Mouse (Mus musculus) limb, embryonic 12.5 days (tissue): ENCODE results near the gene Sec16a. TPM values are rescaled to one million over a fixed set of nuclear protein-coding genes. Genes with fewer than 3 reads are reported as not detected.

Experiments used
- ATAC-seq: fragments of 200-750 bp; cut with Nextera tagmentation; 2 replicates; pipeline ENCODE4 v1.8.0; 2017; ENCODE audit warnings: low read depth, moderate TSS enrichment; ENCODE audit not compliant: insufficient number of reproducible peaks, insufficient read depth, low FRiP score, low TSS enrichment
- H3K27ac ChIP-seq: fragments of 300-500 bp; sonication (generic); 2 replicates; pipeline ENCODE4 v1.5.1; 2016; ENCODE audit warnings: mild to moderate bottlenecking, moderate library complexity
- H3K27me3 ChIP-seq: fragments of 300-500 bp; sonication (generic); 2 replicates; pipeline ENCODE4 v1.6.1; 2016; ENCODE audit warnings: mild to moderate bottlenecking, moderate library complexity
- H3K36me3 ChIP-seq: fragments of 300-500 bp; sonication (generic); 2 replicates; pipeline ENCODE4 v1.6.1; 2016; ENCODE audit warnings: mild to moderate bottlenecking, moderate library complexity
- H3K4me1 ChIP-seq: fragments of 300-500 bp; sonication (generic); replicated peaks from 2 replicates; pipeline ENCODE4 v1.6.1; 2016
- H3K4me2 ChIP-seq: fragments of 300-500 bp; sonication (generic); 2 replicates; pipeline ENCODE4 v1.6.1; 2016; ENCODE audit warnings: mild to moderate bottlenecking, moderate library complexity
- H3K4me3 ChIP-seq: fragments of 300-500 bp; sonication (generic); replicated peaks from 2 replicates; pipeline ENCODE4 v1.5.1; 2016; ENCODE audit warnings: mild to moderate bottlenecking
- H3K9ac ChIP-seq: fragments of 300-500 bp; sonication (generic); replicated peaks from 2 replicates; pipeline ENCODE4 v1.6.1; 2016; ENCODE audit warnings: mild to moderate bottlenecking, moderate library complexity
- H3K9me3 ChIP-seq: fragments of 300-500 bp; sonication (generic); 2 replicates; pipeline ENCODE4 v1.6.1; 2016; ENCODE audit warnings: mild to moderate bottlenecking, moderate library complexity
- WGBS: fragments of 180-500 bp; shearing (Covaris S2); methylation state at CpG from one replicate; pipeline ENCODE4 v1.1.7; 2016; 5-methylcytosine and 5-hydroxymethylcytosine counted together
- polyA plus RNA-seq: library from polyadenylated mRNA; unstranded; fragments of >200 nt; fragmentation: Nextera tagmentation; extraction: Ambion mirVana; gene quantifications from 2 replicates; pipeline ENCODE4 v1.2.1, GENCODE M21; 2016

Sec16a gene
- polyA plus RNA-seq, 1 experiment from 2014 or later = 25.6 TPM

- peaks cover 72% of the 10 kb centered on the region for H3K36me3 ChIP-seq
- H3K4me1 ChIP-seq = peaks cover 39% of the 10 kb centered on the region
- no peak overlapping the region for H3K4me2 ChIP-seq
- no peak for ATAC-seq
- 77% methylated on average over 8 of the region's 8 CpGs for WGBS
- no peak overlapping the region for H3K4me3 ChIP-seq
- no peaks in the 10 kb centered on the region for H3K9me3 ChIP-seq
- H3K27ac ChIP-seq = no peak overlapping the region
- H3K27me3 ChIP-seq = no peaks in the 10 kb centered on the region
- H3K9ac ChIP-seq = no peak overlapping the region
Measured at GRCm38 (mm10) chr2:26403306-26403705, 41.7 kb downstream of the Sec16a start.

- Histone ChIP-seq H3K27me3 (no peaks in the 10 kb centered on the region), H3K27ac (no peak overlapping the region), H3K9me3 (no peaks in the 10 kb centered on the region), H3K36me3 (peaks cover 81% of the 10 kb centered on the region), H3K4me2 (no peak overlapping the region), H3K4me3 (no peak overlapping the region), H3K9ac (no peak overlapping the region), H3K4me1 (peaks cover 28% of the 10 kb centered on the region)
- 83% methylated on average over 1 of the region's 1 CpGs for WGBS
- no peak for ATAC-seq
Measured at GRCm38 (mm10) chr2:26402265-26402664, 42.8 kb downstream of the Sec16a start.

- no peak overlapping the region for H3K4me3 ChIP-seq
- peaks cover 16% of the 10 kb centered on the region for H3K4me1 ChIP-seq
- ATAC-seq = no peak
- H3K36me3 ChIP-seq = peaks cover 83% of the 10 kb centered on the region
- no peaks in the 10 kb centered on the region for H3K9me3 ChIP-seq
- H3K4me2 ChIP-seq = no peak overlapping the region
- no peak overlapping the region for H3K27ac ChIP-seq
- no peak overlapping the region for H3K9ac ChIP-seq
- H3K27me3 ChIP-seq = no peaks in the 10 kb centered on the region
- 90% methylated on average over 4 of the region's 4 CpGs for WGBS
Measured at GRCm38 (mm10) chr2:26401023-26401422, 44.0 kb downstream of the Sec16a start.

GRCm38 (mm10) chr2:26400296-26400695 is 44.7 kb downstream of the Sec16a start:
- no peaks in the 10 kb centered on the region for H3K9me3 ChIP-seq
- H3K4me1 ChIP-seq = peaks cover 9% of the 10 kb centered on the region; the same call in 1 of the 2 replicates
- H3K4me3 ChIP-seq = no peak overlapping the region
- 93% methylated on average over 5 of the region's 5 CpGs for WGBS
- peaks cover 83% of the 10 kb centered on the region for H3K36me3 ChIP-seq
- H3K4me2 ChIP-seq = no peak overlapping the region
- no peak for ATAC-seq
- no peaks in the 10 kb centered on the region for H3K27me3 ChIP-seq
- H3K9ac ChIP-seq = no peak overlapping the region
- H3K27ac ChIP-seq = no peak overlapping the region

GRCm38 (mm10) chr2:26399647-26400046 is 45.4 kb downstream of the Sec16a start:
- 90% methylated on average over 5 of the region's 5 CpGs for WGBS
- Histone ChIP-seq H3K27me3 (no peaks in the 10 kb centered on the region), H3K4me1 (peaks cover 2% of the 10 kb centered on the region; the same call in 1 of the 2 replicates), H3K4me3 (no peak overlapping the region), H3K9me3 (no peaks in the 10 kb centered on the region), H3K36me3 (peaks cover 87% of the 10 kb centered on the region), H3K27ac (no peak overlapping the region), H3K4me2 (no peak overlapping the region), H3K9ac (no peak overlapping the region)
- no peak for ATAC-seq

- no peak overlapping the region for H3K9ac ChIP-seq
- H3K4me2 ChIP-seq = no peak overlapping the region
- H3K4me1 ChIP-seq = no peaks in the 10 kb centered on the region
- peaks cover 93% of the 10 kb centered on the region for H3K36me3 ChIP-seq
- H3K27me3 ChIP-seq = no peaks in the 10 kb centered on the region
- 93% methylated on average over 8 of the region's 8 CpGs for WGBS
- ATAC-seq = no peak
- H3K9me3 ChIP-seq = no peaks in the 10 kb centered on the region
- no peak overlapping the region for H3K27ac ChIP-seq
- no peak overlapping the region for H3K4me3 ChIP-seq
Measured at GRCm38 (mm10) chr2:26398978-26399377, 46.0 kb downstream of the Sec16a start.

- peaks cover 76% of the 10 kb centered on the region for H3K36me3 ChIP-seq
Measured at GRCm38 (mm10) chr2:26391617-26392016, 53.4 kb downstream of the Sec16a start.

GRCm38 (mm10) chr2:26390954-26391353 is 54.1 kb downstream of the Sec16a start:
- H3K4me3 ChIP-seq = no peak overlapping the region
- no peak overlapping the region for H3K27ac ChIP-seq
- H3K9ac ChIP-seq = no peak overlapping the region
- H3K9me3 ChIP-seq = no peaks in the 10 kb centered on the region
- H3K4me1 ChIP-seq = peaks cover 19% of the 10 kb centered on the region
- 84% methylated on average over 3 of the region's 3 CpGs for WGBS
- H3K36me3 ChIP-seq = peaks cover 76% of the 10 kb centered on the region
- no peak overlapping the region; the same call in 1 of the 2 replicates for H3K4me2 ChIP-seq
- H3K27me3 ChIP-seq = no peaks in the 10 kb centered on the region
- ATAC-seq = no peak

More at GRCm38 (mm10) chr2:26391617-26392016, 53.4 kb downstream of the Sec16a start:
- Histone ChIP-seq H3K4me1 (peaks cover 19% of the 10 kb centered on the region), H3K9ac (no peak overlapping the region), H3K4me3 (no peak overlapping the region), H3K9me3 (no peaks in the 10 kb centered on the region), H3K4me2 (no peak overlapping the region), H3K27ac (no peak overlapping the region), H3K27me3 (no peaks in the 10 kb centered on the region)
- WGBS = 88% methylated on average over 6 of the region's 6 CpGs
- ATAC-seq = no peak

- peaks cover 76% of the 10 kb centered on the region for H3K36me3 ChIP-seq
- ATAC-seq = peak; percentile 84
- WGBS = under 1% methylated on average over 56 of the region's 60 CpGs
Measured at GRCm38 (mm10) chr2:26389154-26389690, 55.8 kb downstream of the Sec16a start, which contains the start of the genes Entr1 and Pmpca. Gene Entr1 (minus strand): TSS chr2:26389316. Gene Pmpca (plus strand): TSS chr2:26389339.

GRCm38 (mm10) chr2:26388682-26389153 is 56.3 kb downstream of the Sec16a start:
- H3K9me3 ChIP-seq = no peaks in the 10 kb centered on the region
- no peaks in the 10 kb centered on the region for H3K27me3 ChIP-seq
- peak overlapping the region; percentile 94 for H3K4me3 ChIP-seq
- H3K4me2 ChIP-seq = peak overlapping the region; percentile 97
- H3K36me3 ChIP-seq = peaks cover 76% of the 10 kb centered on the region
- WGBS = 1% methylated on average over 36 of the region's 45 CpGs
- H3K9ac ChIP-seq = peak overlapping the region; percentile 90
- H3K4me1 ChIP-seq = peaks cover 19% of the 10 kb centered on the region
- peak overlapping the region; percentile 76 for H3K27ac ChIP-seq
- ATAC-seq = peak; percentile 67

More at GRCm38 (mm10) chr2:26389154-26389690, 55.8 kb downstream of the Sec16a start, which contains the start of the genes Entr1 and Pmpca:
- Histone ChIP-seq H3K27ac (peak within 1 kb of the TSS; percentile 76), H3K27me3 (no peaks in the 10 kb centered on the region), H3K9me3 (no peaks in the 10 kb centered on the region), H3K4me3 (peak within 1 kb of the TSS; percentile 94), H3K4me2 (peak within 1 kb of the TSS; percentile 97), H3K4me1 (peaks cover 19% of the 10 kb centered on the region), H3K9ac (peak within 1 kb of the TSS; percentile 90)

GRCm38 (mm10) chr2:26387713-26388112 is 57.3 kb downstream of the Sec16a start:
- no peaks in the 10 kb centered on the region for H3K9me3 ChIP-seq
- H3K4me3 ChIP-seq = peak overlapping the region; percentile 94; the same call in 1 of the 2 replicates
- no peak overlapping the region for H3K27ac ChIP-seq
- ATAC-seq = no peak
- H3K36me3 ChIP-seq = peaks cover 76% of the 10 kb centered on the region
- no peaks in the 10 kb centered on the region for H3K27me3 ChIP-seq
- H3K4me2 ChIP-seq = peak overlapping the region; percentile 97
- H3K9ac ChIP-seq = no peak overlapping the region
- WGBS = 87% methylated on average over 3 of the region's 3 CpGs
- H3K4me1 ChIP-seq = peaks cover 19% of the 10 kb centered on the region
